Mouse (Mus musculus): Measurements from ENCODE around the gene Fnip1. TPM values are rescaled to one million over a fixed set of nuclear protein-coding genes. Genes with fewer than 3 reads are reported as not detected.

The Fnip1 gene
- 13.1 TPM for polyA plus RNA-seq (2014; fragmentation: Illumina TruSeq; extraction: RNeasy Lipid Tissue Mini Kit (QIAGEN cat#74804); ENCODE audit: low read depth, low replicate concordance)

GRCm38 (mm10) chr11:54437823-54438337, at the start of gene Fnip1:
Gene Fnip1, plus strand, starts transcription at chr11:54438199.

DNA sequence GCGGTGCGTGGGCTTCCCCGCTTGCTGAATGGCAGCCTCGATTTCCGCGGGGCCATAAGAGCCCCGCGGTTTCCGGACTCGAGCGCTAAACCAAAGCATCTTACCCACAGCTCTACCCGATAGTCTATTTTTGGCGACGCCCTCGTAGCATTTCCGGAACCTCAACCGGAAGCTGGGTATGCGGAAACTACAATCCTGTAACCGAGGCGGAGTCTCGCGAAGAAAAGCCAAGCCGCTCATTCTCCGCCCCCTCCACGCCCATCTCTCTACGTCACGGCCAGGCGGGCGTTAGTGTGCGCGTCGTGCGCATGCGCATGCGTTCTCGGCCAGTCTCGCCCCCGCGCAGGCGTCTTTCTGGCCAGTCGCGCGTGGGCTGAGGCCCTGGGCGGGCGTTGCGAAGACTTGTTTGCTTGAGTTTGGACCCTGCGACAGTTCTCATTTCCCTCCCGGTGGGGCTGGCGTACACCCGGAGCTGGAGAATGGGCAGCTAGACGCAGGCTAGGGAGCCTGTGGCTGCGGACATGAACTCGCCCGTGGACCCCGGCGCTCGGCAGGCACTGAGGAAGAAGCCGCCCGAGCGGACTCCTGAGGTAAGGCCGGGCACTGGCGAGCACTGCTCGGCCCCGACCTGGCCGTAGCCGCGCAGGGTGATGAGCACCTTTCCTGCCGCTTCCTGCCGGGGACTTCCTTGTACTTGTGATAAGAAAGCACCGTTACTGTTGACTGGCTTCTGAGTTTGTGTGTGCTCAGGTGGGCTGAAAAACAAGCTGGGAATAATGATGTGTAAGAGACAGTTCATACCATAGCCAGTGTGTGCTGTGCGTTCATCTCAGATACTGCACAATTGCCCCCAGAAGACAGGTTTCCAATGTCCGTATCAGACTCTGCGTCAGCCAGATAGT, 84.8 kb downstream of the Fnip1 start, which contains the start of gene Rapgef6:
Rapgef6 (plus strand) TSS at position 319 of the 902 bp plus-strand sequence.

Other genes with a start within 250 kb of the Fnip1 start
- not detected for gene Csf2, start 188.5 kb upstream of the Fnip1 start, polyA plus RNA-seq (2014; fragmentation: Illumina TruSeq; extraction: RNeasy Lipid Tissue Mini Kit (QIAGEN cat#74804); ENCODE audit: low read depth, low replicate concordance)
- gene Il3, start 170.9 kb upstream of the Fnip1 start, polyA plus RNA-seq (2014; fragmentation: Illumina TruSeq; extraction: RNeasy Lipid Tissue Mini Kit (QIAGEN cat#74804); ENCODE audit: low read depth, low replicate concordance), result not detected
- 3.6 TPM for gene Acsl6, start 134.4 kb upstream of the Fnip1 start, polyA plus RNA-seq (2014; fragmentation: Illumina TruSeq; extraction: RNeasy Lipid Tissue Mini Kit (QIAGEN cat#74804); ENCODE audit: low read depth, low replicate concordance)
- 0.29 TPM for gene Meikin, start 67.5 kb upstream of the Fnip1 start, polyA plus RNA-seq (2014; fragmentation: Illumina TruSeq; extraction: RNeasy Lipid Tissue Mini Kit (QIAGEN cat#74804); ENCODE audit: low read depth, low replicate concordance)
- gene Rapgef6, start 84.6 kb downstream of the Fnip1 start, polyA plus RNA-seq (2014; fragmentation: Illumina TruSeq; extraction: RNeasy Lipid Tissue Mini Kit (QIAGEN cat#74804); ENCODE audit: low read depth, low replicate concordance), result 17.0 TPM